Mouse (Mus musculus) forebrain, embryonic 13.5 days (tissue): ENCODE measurements around the gene Kcnn1. TPM values are rescaled to one million over a fixed set of nuclear protein-coding genes. Genes with fewer than 3 reads are reported as not detected.

ENCODE experiments used
- ATAC-seq: fragments of 200-750 bp; cut with Nextera tagmentation; 2 replicates; pipeline ENCODE4 v1.8.0; 2017
- H3K27ac ChIP-seq: fragments of 300-500 bp; sonication (generic); 2 replicates; pipeline ENCODE4 v1.5.1; 2015; ENCODE audit warnings: inconsistent platforms, mild to moderate bottlenecking, moderate library complexity
- H3K27me3 ChIP-seq: fragments of 300-500 bp; sonication (generic); 2 replicates; pipeline ENCODE4 v1.6.1; 2015; ENCODE audit warnings: mild to moderate bottlenecking, inconsistent platforms
- H3K36me3 ChIP-seq: fragments of 300-500 bp; sonication (generic); 2 replicates; pipeline ENCODE4 v1.6.1; 2015; ENCODE audit warnings: mild to moderate bottlenecking, inconsistent platforms; ENCODE audit not compliant: poor library complexity, severe bottlenecking
- H3K4me1 ChIP-seq: fragments of 300-500 bp; sonication (generic); 2 replicates; pipeline ENCODE4 v1.6.1; 2015; ENCODE audit warnings: inconsistent platforms
- H3K4me2 ChIP-seq: fragments of 300-500 bp; sonication (generic); 2 replicates; pipeline ENCODE4 v1.6.1; 2015; ENCODE audit warnings: inconsistent platforms, mild to moderate bottlenecking, moderate library complexity
- H3K4me3 ChIP-seq: fragments of 300-500 bp; sonication (generic); 2 replicates; pipeline ENCODE4 v1.5.1; 2015; ENCODE audit warnings: mild to moderate bottlenecking, inconsistent platforms
- H3K9ac ChIP-seq: fragments of 300-500 bp; sonication (generic); 2 replicates; pipeline ENCODE4 v1.6.1; 2015; ENCODE audit warnings: mild to moderate bottlenecking, inconsistent platforms
- H3K9me3 ChIP-seq: fragments of 300-500 bp; sonication (generic); replicated peaks from 2 replicates; pipeline ENCODE4 v1.6.1; 2016; ENCODE audit warnings: inconsistent platforms
- WGBS: fragments of 180-500 bp; shearing (Covaris S2); methylation state at CpG from one replicate; pipeline ENCODE4 v1.1.7; 2015; 5-methylcytosine and 5-hydroxymethylcytosine counted together
- polyA plus RNA-seq: library from polyadenylated mRNA; unstranded; fragments of >200 nt; fragmentation: Nextera tagmentation; extraction: Ambion mirVana; gene quantifications from 2 replicates; pipeline ENCODE4 v1.2.1, GENCODE M21; 2015

The Kcnn1 gene
- polyA plus RNA-seq, 1 experiment from 2014 or later, result 13.5 TPM

DNA sequence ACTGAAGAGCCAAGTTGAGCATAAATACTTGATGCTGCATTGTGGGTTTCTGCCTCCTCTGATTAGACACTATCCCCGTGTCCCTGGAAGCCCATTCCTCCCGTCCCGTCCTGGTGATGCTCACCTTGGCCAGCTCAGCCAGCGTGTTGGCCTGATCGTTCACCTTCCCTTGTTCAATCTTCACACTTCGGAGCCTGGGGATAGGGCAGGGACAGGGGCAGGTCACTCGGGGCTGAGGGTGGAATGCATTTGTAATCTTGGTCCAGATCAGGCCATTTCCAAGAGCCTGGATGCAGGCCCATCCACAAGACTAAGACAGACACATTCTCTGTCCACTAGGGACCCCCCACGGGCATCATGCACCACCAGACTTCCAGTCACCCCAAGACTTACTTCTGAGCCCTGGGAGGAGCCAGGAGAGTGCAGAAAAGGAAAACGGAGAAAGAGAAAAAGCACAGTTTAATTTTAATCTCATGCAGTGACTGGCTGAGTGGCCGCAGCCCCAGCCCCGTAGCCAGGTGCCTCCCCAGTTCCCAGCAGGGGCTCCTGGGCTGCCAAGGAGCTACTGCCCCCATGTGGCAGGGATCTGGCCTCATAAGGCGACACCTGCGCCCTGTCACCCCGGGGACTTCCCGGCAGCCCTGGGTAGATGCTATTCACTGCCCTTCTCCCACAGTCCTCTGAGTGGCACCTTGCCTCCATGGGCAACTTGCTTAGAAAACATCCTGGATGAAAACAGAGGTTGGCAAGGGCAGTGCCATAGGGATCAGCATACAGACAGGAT lies 16.5 kb downstream of the Kcnn1 start:
- Histone ChIP-seq H3K4me1 (0 out of 2 replicates have a peak, but pooled peaks cover 7% of the 10 kb centered on the region), H3K9ac (no peak overlapping the region), H3K4me2 (no peak overlapping the region), H3K9me3 (no peaks in the 10 kb centered on the region), H3K27ac (no peak overlapping the region), H3K27me3 (0 out of 2 replicates have a peak, but pooled peaks cover 4% of the 10 kb centered on the region), H3K4me3 (no peak overlapping the region), H3K36me3 (peaks cover 8% of the 10 kb centered on the region; the same call in 1 of the 2 replicates)
- ATAC-seq, result no peak
- 58% methylated on average over 15 of the region's 15 CpGs for WGBS

DNA sequence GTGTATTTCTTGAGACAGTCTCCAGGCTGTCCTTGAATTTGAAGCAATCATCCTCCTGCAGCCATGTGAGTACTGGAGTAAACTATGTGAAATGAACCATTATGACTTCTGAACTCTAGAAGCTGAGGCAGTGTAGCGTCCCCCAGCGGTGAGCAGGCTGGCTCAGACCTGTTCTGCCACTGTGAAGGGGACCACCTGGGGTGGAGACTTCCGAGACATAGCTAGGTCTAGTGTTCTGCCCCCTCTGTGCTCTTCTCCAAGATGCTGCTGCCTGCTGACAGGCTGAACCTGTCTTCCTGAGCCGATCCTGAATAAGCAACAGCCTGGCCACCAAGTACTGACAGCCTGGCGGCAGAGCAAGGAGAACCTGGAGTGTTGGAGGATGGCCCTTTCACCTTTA lies 17.9 kb downstream of the Kcnn1 start:
- no peak overlapping the region for H3K9ac ChIP-seq
- H3K4me3 ChIP-seq, result no peak overlapping the region
- 0 out of 2 replicates have a peak, but pooled peaks cover 4% of the 10 kb centered on the region for H3K27me3 ChIP-seq
- no peak overlapping the region for H3K27ac ChIP-seq
- WGBS, result 44% methylated on average over 5 of the region's 5 CpGs
- H3K36me3 ChIP-seq, result 0 out of 2 replicates have a peak, but pooled peaks cover 8% of the 10 kb centered on the region
- ATAC-seq, result no peak
- peaks cover 16% of the 10 kb centered on the region; the same call in 1 of the 2 replicates for H3K4me1 ChIP-seq
- no peaks in the 10 kb centered on the region for H3K9me3 ChIP-seq
- H3K4me2 ChIP-seq, result no peak overlapping the region

DNA sequence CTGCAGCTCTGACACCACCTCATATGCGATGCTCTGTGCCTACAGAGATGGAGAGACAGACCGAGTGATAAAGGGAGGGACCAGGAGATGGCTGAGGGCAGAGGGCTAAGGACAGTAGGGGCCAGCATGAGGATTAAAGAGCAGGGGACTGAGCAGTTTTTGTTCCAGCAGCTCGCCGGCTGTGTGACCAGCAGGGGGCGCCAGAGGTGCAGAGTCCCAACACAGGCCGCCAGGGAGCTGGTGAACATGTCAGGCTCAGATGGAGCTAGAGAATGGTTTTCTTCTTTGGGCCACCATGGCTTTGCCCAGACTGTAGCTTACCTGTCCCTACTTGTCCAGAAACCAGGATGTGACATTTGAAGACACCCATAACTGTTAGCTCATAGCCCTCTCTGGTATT lies 18.5 kb downstream of the Kcnn1 start:
- Histone ChIP-seq H3K4me2 (no peak overlapping the region), H3K36me3 (0 out of 2 replicates have a peak, but pooled peaks cover 8% of the 10 kb centered on the region), H3K4me3 (no peak overlapping the region), H3K27ac (no peak overlapping the region), H3K27me3 (0 out of 2 replicates have a peak, but pooled peaks cover 4% of the 10 kb centered on the region), H3K4me1 (peaks cover 19% of the 10 kb centered on the region; the same call in 1 of the 2 replicates), H3K9ac (peak overlapping the region; percentile 34; the same call in 1 of the 2 replicates), H3K9me3 (no peaks in the 10 kb centered on the region)
- WGBS, result 4% methylated on average over 6 of the region's 6 CpGs
- ATAC-seq, result no peak

DNA sequence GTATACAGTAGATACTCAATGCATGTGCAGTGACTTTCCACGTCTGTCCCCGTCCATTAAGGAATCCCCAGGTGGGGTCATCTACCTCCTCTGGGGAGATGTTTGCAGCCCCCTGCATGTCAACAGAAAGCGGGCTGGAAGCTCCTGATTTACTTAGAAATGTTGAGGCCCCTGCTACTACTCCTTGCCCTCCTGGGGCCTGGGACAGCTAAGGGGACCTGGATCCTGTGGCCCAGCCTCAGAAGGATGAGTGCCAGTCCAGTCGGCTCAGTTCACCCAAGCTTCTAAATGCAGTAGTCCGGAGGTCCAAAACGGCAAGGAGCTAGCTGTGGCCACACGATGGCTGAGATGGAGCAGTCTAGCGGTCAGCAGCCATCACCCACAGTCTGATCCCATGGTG lies 19.1 kb downstream of the Kcnn1 start:
- 86% methylated on average over 8 of the region's 8 CpGs for WGBS
- Histone ChIP-seq H3K9ac (no peak overlapping the region), H3K4me1 (peaks cover 20% of the 10 kb centered on the region), H3K4me3 (no peak overlapping the region), H3K27me3 (0 out of 2 replicates have a peak, but pooled peaks cover 4% of the 10 kb centered on the region), H3K27ac (no peak overlapping the region), H3K36me3 (0 out of 2 replicates have a peak, but pooled peaks cover 8% of the 10 kb centered on the region), H3K4me2 (no peak overlapping the region), H3K9me3 (no peaks in the 10 kb centered on the region)
- no peak for ATAC-seq

DNA sequence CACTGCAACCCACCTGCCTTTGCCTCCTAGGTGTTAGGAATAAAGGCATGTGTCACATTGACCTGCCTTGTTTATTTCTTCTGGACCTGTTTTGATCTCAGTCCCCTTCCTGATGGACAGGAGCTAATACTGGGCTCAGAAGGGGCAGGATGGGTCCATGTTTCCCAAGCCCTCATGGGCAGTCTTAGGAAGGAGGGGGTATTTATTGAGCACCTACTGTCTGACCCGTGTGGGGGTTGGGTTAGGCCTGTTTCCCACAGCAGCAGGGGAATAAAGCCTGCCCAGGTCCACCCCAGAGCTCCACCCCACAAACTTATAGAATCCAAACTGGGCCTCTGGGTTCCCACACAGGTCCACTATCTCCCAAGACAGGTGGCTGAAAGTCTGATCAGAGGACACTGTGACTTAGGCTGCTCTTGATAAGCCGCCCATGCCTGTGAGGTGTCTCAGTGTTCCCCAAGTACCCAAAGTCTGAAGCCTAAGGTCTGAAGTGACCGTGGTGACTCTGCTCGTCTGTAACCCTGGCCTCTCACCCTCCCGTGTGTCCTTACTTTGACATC lies 19.8 kb downstream of the Kcnn1 start:
- Histone ChIP-seq H3K4me3 (no peak overlapping the region), H3K36me3 (0 out of 2 replicates have a peak, but pooled peaks cover 3% of the 10 kb centered on the region), H3K4me1 (peaks cover 26% of the 10 kb centered on the region), H3K4me2 (no peak overlapping the region), H3K27ac (no peak overlapping the region), H3K9me3 (no peaks in the 10 kb centered on the region), H3K27me3 (0 out of 2 replicates have a peak, but pooled peaks cover 4% of the 10 kb centered on the region), H3K9ac (no peak overlapping the region)
- 89% methylated on average over 5 of the region's 5 CpGs for WGBS
- ATAC-seq, result no peak

DNA sequence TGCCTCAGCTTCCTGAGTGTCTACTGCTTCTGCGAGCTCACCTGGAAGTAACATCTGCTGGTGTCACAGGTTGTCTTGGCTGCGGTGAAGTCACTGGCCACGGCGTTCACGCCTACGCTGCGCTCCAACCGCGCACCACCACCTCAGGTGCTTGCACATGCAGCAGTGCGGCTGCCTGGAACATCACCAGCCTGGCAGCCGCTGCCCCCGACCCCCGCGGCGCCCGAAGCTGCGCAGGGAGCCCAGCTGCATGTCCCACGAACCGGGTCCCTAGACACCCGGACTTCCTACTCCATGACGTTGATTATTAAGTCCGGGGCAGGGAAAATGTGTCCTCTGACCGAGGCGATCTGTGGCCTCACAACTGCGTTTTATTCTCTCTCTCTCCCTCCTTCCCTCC lies 20.6 kb downstream of the Kcnn1 start:
- Histone ChIP-seq H3K4me3 (no peak overlapping the region), H3K4me2 (no peak overlapping the region), H3K4me1 (peaks cover 27% of the 10 kb centered on the region), H3K27me3 (0 out of 2 replicates have a peak, but pooled peaks cover 4% of the 10 kb centered on the region), H3K9ac (no peak overlapping the region), H3K9me3 (no peaks in the 10 kb centered on the region), H3K36me3 (no peaks in the 10 kb centered on the region), H3K27ac (no peak overlapping the region; the same call in 1 of the 2 replicates)
- no peak for ATAC-seq
- 70% methylated on average over 25 of the region's 25 CpGs for WGBS

DNA sequence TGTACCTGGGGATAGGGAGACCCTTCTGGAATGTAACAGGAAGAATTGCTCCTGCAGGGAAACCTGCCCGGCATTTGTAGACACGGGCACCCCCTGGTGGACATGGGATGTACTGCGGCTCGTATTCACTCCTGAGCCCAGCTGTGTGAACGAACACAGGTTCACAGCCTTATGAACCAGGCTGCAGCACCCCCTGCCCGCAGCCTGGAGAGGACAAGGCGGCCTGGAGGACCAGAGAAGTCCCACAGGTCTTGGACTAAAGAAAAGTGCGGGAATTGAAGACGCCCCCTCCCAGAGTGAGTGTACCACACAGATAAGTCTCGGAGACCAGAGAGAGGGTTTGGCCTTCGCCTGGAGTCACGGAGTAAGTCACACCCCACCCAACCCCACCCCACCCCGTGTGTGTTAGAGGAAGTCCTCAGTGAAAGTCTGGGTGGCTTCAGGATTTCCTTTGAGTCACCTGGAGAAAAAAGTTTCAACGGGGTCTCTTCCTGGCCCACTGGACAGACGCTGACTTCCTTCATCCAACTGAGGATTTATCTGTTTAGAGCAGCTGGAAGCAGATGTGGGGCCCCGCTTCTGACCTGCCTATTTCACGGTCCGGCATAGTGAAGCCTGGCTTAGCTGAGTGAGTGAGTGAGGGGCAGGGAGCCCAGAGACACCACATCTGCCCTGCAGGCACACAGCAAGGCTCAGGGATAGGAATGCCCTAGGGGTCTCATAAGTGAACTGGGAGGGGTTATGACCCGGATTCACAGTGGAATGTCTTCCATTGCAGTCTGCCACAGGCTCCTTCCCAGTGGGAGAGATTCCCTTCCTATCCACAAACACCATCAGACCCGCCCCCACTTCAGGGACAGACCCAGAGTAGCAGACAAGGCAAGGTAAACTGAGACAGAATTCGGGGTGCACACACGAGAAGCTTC lies 21.6 kb downstream of the Kcnn1 start:
- no peak overlapping the region for H3K9ac ChIP-seq
- 0 out of 2 replicates have a peak, but pooled peaks cover 4% of the 10 kb centered on the region for H3K36me3 ChIP-seq
- peaks cover 27% of the 10 kb centered on the region for H3K4me1 ChIP-seq
- 43% methylated on average over 22 of the region's 22 CpGs for WGBS
- no peak overlapping the region for H3K4me3 ChIP-seq
- H3K9me3 ChIP-seq, result no peaks in the 10 kb centered on the region
- ATAC-seq, result no peak
- no peak overlapping the region for H3K4me2 ChIP-seq
- H3K27ac ChIP-seq, result no peak overlapping the region
- H3K27me3 ChIP-seq, result 0 out of 2 replicates have a peak, but pooled peaks cover 4% of the 10 kb centered on the region

DNA sequence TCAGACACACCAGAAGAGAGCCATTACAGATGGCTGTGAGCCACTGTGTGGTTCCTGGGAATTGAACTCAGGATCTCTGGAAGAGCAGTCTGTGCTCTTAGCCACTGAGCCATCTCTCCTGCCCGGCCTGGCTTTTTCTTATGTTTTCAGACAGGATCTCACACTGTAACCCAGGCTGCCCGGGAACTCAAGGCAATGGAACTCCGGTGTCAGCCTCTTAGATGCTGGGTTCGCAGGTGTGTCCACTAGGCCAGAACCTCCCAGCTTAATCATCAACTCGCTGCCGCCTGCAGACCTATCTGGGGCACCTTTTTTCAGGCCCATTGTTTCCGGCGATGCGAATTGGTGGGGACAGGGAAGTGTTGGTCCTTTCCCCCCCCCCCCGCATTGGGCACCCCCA lies 22.5 kb downstream of the Kcnn1 start:
- no peak for ATAC-seq
- Histone ChIP-seq H3K4me1 (peaks cover 27% of the 10 kb centered on the region), H3K36me3 (peaks cover 12% of the 10 kb centered on the region), H3K9ac (no peak overlapping the region), H3K4me3 (0 out of 2 replicates have a peak overlapping the region, but pooled peaks have one; percentile 68), H3K4me2 (no peak overlapping the region), H3K27me3 (0 out of 2 replicates have a peak, but pooled peaks cover 4% of the 10 kb centered on the region), H3K9me3 (no peaks in the 10 kb centered on the region), H3K27ac (no peak overlapping the region)
- 55% methylated on average over 10 of the region's 10 CpGs for WGBS

DNA sequence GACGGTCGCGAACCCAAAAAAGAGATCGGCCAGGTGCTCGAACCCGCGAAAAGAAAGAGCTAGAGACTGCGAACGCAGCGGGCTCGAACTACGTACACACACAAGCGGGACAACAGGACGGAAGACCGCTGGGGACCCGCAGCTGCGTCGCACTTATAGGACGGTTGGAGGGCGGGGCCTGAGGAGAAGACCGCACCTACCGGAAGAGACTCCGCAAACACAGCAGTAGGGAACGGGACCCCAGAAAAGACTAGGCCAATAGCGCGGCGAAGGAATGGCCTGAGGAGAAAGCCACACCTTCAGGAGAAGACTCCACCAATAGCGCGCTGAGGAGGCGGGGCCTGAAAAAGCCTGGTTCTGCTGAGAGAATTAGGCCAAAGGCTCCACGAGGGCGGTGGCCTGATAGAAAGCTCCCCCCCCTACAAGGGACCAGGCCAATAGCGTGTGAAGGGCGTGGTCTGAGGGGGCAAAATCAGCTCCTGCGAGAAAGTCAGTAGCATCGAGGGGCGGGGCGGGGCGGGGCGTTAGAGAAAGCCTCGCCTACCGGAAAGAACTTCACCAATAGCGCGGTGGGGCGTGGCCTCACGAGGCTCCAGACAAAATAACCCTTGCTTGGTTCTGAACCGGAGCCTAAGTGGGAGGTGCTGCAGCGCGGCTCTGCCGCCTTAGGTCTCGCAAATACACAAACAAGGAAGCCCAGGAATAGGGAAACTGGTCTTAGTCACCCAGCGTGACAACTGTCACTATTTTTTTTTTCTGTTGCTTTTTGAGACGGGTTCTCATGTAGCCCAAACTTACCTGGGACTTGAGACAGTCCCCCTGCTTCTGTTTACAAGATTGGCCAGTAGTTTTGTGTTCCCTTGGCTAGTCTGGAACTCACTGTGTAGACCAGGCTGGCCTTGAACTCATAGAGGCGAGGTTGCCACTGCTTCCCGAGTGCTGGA lies 23.4 kb downstream of the Kcnn1 start, which contains the start of gene Arrdc2:
Gene Arrdc2 (minus strand): TSS at position 313 of the 944 bp plus-strand sequence.
- H3K9me3 ChIP-seq, result no peaks in the 10 kb centered on the region
- peak within 1 kb of the TSS; percentile 78 for H3K27ac ChIP-seq
- H3K4me2 ChIP-seq, result peak within 1 kb of the TSS; percentile 80
- ATAC-seq, result peak; percentile 97
- H3K9ac ChIP-seq, result peak within 1 kb of the TSS; percentile 77
- 0 out of 2 replicates have a peak, but pooled peaks cover 4% of the 10 kb centered on the region for H3K27me3 ChIP-seq
- 2% methylated on average over 54 of the region's 55 CpGs for WGBS
- H3K36me3 ChIP-seq, result peaks cover 21% of the 10 kb centered on the region
- peaks cover 25% of the 10 kb centered on the region for H3K4me1 ChIP-seq
- peak within 1 kb of the TSS; percentile 68 for H3K4me3 ChIP-seq

DNA sequence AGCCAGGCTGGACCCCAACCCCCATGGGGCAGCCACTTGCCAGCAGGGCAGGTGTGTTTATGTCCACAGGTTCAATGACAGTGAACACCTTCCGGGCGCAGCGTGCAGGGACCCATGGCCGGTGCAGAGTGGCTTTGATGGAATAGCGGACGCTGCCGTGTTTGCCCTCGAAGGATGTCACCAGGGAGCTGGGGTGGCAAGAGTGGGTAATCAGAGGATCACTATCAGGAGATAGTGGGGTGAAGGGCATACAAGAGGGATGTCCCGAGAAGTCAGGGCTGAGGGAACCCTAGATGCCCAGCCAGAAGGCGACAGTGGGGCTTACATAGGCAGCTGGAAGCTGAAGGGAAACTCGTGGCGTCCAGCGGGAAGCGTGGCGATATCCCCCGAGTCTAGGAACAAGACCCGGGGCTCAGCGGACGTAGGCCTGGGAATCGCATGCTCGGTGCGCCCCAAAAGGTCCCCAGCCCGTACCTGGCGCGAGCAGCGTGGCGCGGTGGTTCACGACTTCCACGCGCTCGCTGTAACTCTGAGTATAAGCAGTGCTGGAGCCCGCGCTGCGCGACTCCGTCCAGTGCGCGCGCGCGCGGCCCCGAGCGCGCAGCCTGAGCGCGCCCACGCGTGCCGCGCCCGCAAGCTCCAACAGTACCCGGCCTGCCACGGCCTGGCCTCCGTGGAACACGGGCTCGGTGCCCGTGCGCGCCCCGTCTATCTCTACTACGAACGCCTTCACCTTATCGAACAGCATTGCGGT lies 24.2 kb downstream of the Kcnn1 start:
- Histone ChIP-seq H3K4me2 (peak overlapping the region; percentile 80), H3K36me3 (peaks cover 21% of the 10 kb centered on the region), H3K27ac (peak overlapping the region; percentile 78), H3K4me1 (peaks cover 19% of the 10 kb centered on the region), H3K4me3 (peak overlapping the region; percentile 68), H3K27me3 (0 out of 2 replicates have a peak, but pooled peaks cover 4% of the 10 kb centered on the region), H3K9me3 (no peaks in the 10 kb centered on the region), H3K9ac (peak overlapping the region; percentile 77)
- WGBS, result 2% methylated on average over 64 of the region's 66 CpGs
- peak; percentile 42 for ATAC-seq
